Mouse (Mus musculus) kidney, adult 18-20 months (tissue): ENCODE measurements around the gene Gm10424.
"Not testable (repeated sequence)": the region's sequence is repeated elsewhere in the genome, so short reads cannot be mapped to it uniquely, and the experiment has no call there.

Source experiments
- DNase-seq: peaks from one replicate; pipeline ENCODE4 v3.0.0; 2021

Gene Gm10424

GRCm38 (mm10) chr5:95272668-95273067 is at the start of gene Gm10424:
Gene Gm10424, minus strand, starts transcription at chr5:95272768.
- not testable (repeated sequence) for DNase-seq

- DNase-seq, result not testable (repeated sequence)
These were observed 33.0 kb upstream of the Gm10424 start, which contains the start of gene Gm3259 for GRCm38 (mm10) chr5:95305611-95306010. Gene Gm3259, plus strand, starts transcription at chr5:95305911.
